Mouse (Mus musculus) myocyte (in vitro differentiated cells): ENCODE measurements around the gene Plcg2.

Source experiments
- CEBPB ChIP-seq: IDR thresholded peaks from 2 replicates; pipeline ENCODE4 v1.6.1; 2011; ENCODE audit warnings: mild to moderate bottlenecking, moderate library complexity; ENCODE audit not compliant: poor library complexity, insufficient read depth, severe bottlenecking
- E2F4 ChIP-seq: IDR thresholded peaks from one replicate; pipeline ENCODE4 v1.6.1; 2011; ENCODE audit warnings: mild to moderate bottlenecking, control low read depth, moderate library complexity; ENCODE audit not compliant: insufficient read depth
- MAX ChIP-seq: IDR thresholded peaks from one replicate; pipeline ENCODE4 v1.6.1; 2011; ENCODE audit warnings: low read depth, mild to moderate bottlenecking, control low read depth
- MYOD1 ChIP-seq, 3 experiments: IDR thresholded peaks; one replicate each; pipeline ENCODE4 v1.6.1; 2011; ENCODE audit warnings: control low read depth in 2 of 3, low read depth in 2 of 3, mild to moderate bottlenecking in 2 of 3, moderate library complexity in 1 of 3; ENCODE audit not compliant: insufficient read length in 2 of 3, control insufficient read depth in 1 of 3
- MYOG ChIP-seq, 3 experiments: IDR thresholded peaks; one replicate each; pipeline ENCODE4 v1.6.1; 2011; ENCODE audit warnings: control low read depth in 2 of 3, low read depth in 2 of 3, mild to moderate bottlenecking in 2 of 3; ENCODE audit not compliant: insufficient read length in 2 of 3, control insufficient read depth in 1 of 3, insufficient read depth in 1 of 3
- POLR2A ChIP-seq: IDR thresholded peaks from one replicate; pipeline ENCODE4 v1.6.1; 2011; ENCODE audit warnings: low read depth, mild to moderate bottlenecking, control low read depth, moderate library complexity; ENCODE audit not compliant: insufficient read length
- POLR2AphosphoS2 ChIP-seq: IDR thresholded peaks from one replicate; pipeline ENCODE4 v1.6.1; 2011; ENCODE audit warnings: low read depth, control low read depth; ENCODE audit not compliant: insufficient read length
- REST ChIP-seq: IDR thresholded peaks from one replicate; pipeline ENCODE4 v1.6.1; 2011; ENCODE audit warnings: mild to moderate bottlenecking, control low read depth, moderate library complexity; ENCODE audit not compliant: insufficient read depth, insufficient read length
- SRF ChIP-seq: IDR thresholded peaks from one replicate; pipeline ENCODE4 v1.6.1; 2011; ENCODE audit warnings: low read depth; ENCODE audit not compliant: control insufficient read depth, insufficient read length
- TCF12 ChIP-seq: IDR thresholded peaks from one replicate; pipeline ENCODE4 v1.6.1; 2011; ENCODE audit warnings: mild to moderate bottlenecking, control low read depth; ENCODE audit not compliant: poor library complexity, insufficient read depth, severe bottlenecking
- USF1 ChIP-seq: IDR thresholded peaks from one replicate; pipeline ENCODE4 v1.6.1; 2011; ENCODE audit warnings: low read depth, mild to moderate bottlenecking, control low read depth, moderate library complexity

GRCm38 (mm10) chr8:117670461-117670860 is 172.4 kb downstream of the Plcg2 start:
- TF ChIP-seq USF1 (no peak), MYOD1 (IDR thresholded peaks at IDR 0.05; ENCODE audit: control insufficient read depth in 1 of 3, insufficient read length in 2 of 3, low read depth in 2 of 3) (no peak), MAX (no peak), POLR2AphosphoS2 (no peak), POLR2A (no peak), MYOG (IDR thresholded peaks at IDR 0.05; ENCODE audit: control insufficient read depth in 1 of 3, insufficient read depth in 1 of 3, insufficient read length in 2 of 3, low read depth in 2 of 3) (no peak), TCF12 (no peak), REST (no peak), CEBPB (no peak), SRF (no peak), E2F4 (no peak)
